ENCODE assay signal across 23 mouse cellular contexts in genomic region chr2:6230865-6231264, GRCm38 (mm10).
"Had no signal": no experiment of that assay in that cellular context is flagged by ENCODE, and none has a peak within 500 bp of the region (broad histone marks: within the 10 kb centered on the region; RNA-seq: fewer than 3 reads in every experiment).

No protein-coding gene starts in this region.

- H3K4me3 ChIP-seq: intestine, embryonic 15.5 days; kidney, embryonic 15.5 days; left cerebral cortex, adult 2 months; limb, embryonic 12.5 days; midbrain, embryonic 10.5 days; midbrain, embryonic 13.5 days; myocyte; neural tube, embryonic 13.5 days had no signal

- H3K27me3 ChIP-seq: intestine, embryonic 15.5 days; kidney, embryonic 15.5 days; limb, embryonic 12.5 days; midbrain, embryonic 13.5 days; neural tube, embryonic 13.5 days had no signal

- H3K27ac ChIP-seq: intestine, embryonic 15.5 days; kidney, embryonic 15.5 days; left cerebral cortex, adult 2 months; limb, embryonic 12.5 days; liver, embryonic 14.5 days; macrophage; midbrain, embryonic 10.5 days; midbrain, embryonic 13.5 days; neural tube, embryonic 13.5 days; stomach, postnatal 0 days had no signal

- DNase-seq: kidney, adult 11 months; kidney, adult 8-10 months; kidney, postnatal 10 days; kidney, postnatal 36 days; layer of hippocampus, postnatal 36 days; liver, postnatal 0 days; retina, postnatal 1 day; thymus, adult 2 months; thymus, postnatal 14 days; thymus, postnatal 4 days had no signal

- H3K4me2 ChIP-seq: intestine, embryonic 15.5 days; kidney, embryonic 15.5 days; limb, embryonic 12.5 days; liver, embryonic 11.5 days; midbrain, embryonic 13.5 days; neural tube, embryonic 13.5 days had no signal

- ATAC-seq: intestine, embryonic 15.5 days; liver, postnatal 0 days; midbrain, embryonic 13.5 days; midbrain, embryonic 16.5 days had no signal

- H3K4me1 ChIP-seq: kidney, embryonic 15.5 days; limb, embryonic 12.5 days had no signal

- H3K9me3 ChIP-seq: intestine, embryonic 15.5 days; kidney, embryonic 15.5 days; limb, embryonic 12.5 days; midbrain, embryonic 10.5 days; midbrain, embryonic 13.5 days; neural tube, embryonic 13.5 days had no signal

- H3K9ac ChIP-seq: intestine, embryonic 15.5 days; kidney, embryonic 15.5 days; limb, embryonic 12.5 days; liver, embryonic 14.5 days; liver, postnatal 0 days; midbrain, embryonic 13.5 days; neural tube, embryonic 13.5 days had no signal

- H3K36me3 ChIP-seq: intestine, embryonic 15.5 days; kidney, embryonic 15.5 days; limb, embryonic 12.5 days; midbrain, embryonic 10.5 days; midbrain, embryonic 13.5 days; neural tube, embryonic 13.5 days had no signal
